Mouse (Mus musculus): ENCODE results near the gene Krtap5-4. TPM values are rescaled to one million over a fixed set of nuclear protein-coding genes. Genes with fewer than 3 reads are reported as not detected.

Krtap5-4 gene
- polyA plus RNA-seq, 1 experiment from 2014 or later, result not detected

GRCm38 (mm10) chr7:142349308-142349961, 46.1 kb downstream of the Krtap5-4 start:
- no peak for ATAC-seq
- no peaks in the 10 kb centered on the region for H3K27me3 ChIP-seq (ENCODE audit: insufficient read depth, low read length)
- DNase-seq, result peak; percentile 35
- H3K27ac ChIP-seq (ENCODE audit: low read depth), result no peak overlapping the region
- no peak overlapping the region for H3K9ac ChIP-seq (replicated peaks)
- H3K4me3 ChIP-seq (ENCODE audit: low read depth, low read length), result no peak overlapping the region
- H3K9me3 ChIP-seq (ENCODE audit: low read length), result no peaks in the 10 kb centered on the region
- H3K4me2 ChIP-seq (ENCODE audit: low read depth, low read length), result no peak overlapping the region
- no peaks in the 10 kb centered on the region for H3K36me3 ChIP-seq (replicated peaks; ENCODE audit: insufficient read depth, low read length)
- 52% methylated on average over 9 of the region's 9 CpGs for WGBS (ENCODE audit: insufficient replicate concordance)
- TF ChIP-seq CTCF (IDR thresholded peaks at IDR 0.05; ENCODE audit: low read depth) (no peak), EP300 (IDR thresholded peaks at IDR 0.05; ENCODE audit: low read depth) (no peak)
- peaks cover 38% of the 10 kb centered on the region for H3K4me1 ChIP-seq (ENCODE audit: insufficient read depth)

DNA sequence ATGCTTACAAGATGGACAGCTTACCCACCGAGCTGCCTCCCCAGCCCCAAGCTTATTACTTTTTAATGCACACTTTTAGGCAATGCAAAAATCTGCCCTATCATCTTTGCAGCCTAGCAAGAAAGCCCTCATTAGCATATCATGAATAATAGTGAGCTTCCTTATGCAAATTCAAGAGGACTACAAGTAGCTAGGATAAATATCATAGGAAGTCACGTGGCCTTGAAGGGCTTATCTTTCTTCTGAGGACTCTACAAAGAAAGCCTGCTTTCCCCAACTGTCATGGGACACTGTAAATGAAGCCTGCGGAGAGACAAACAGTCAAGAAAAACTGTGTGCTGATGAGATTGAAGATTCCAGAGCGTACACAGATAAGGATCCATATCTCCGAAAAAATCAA, 48.2 kb downstream of the Krtap5-4 start:
- WGBS (ENCODE audit: insufficient replicate concordance), result 44% methylated on average over 5 of the region's 5 CpGs
- no peak for DNase-seq
- H3K27ac ChIP-seq (ENCODE audit: low read depth), result no peak overlapping the region

DNA sequence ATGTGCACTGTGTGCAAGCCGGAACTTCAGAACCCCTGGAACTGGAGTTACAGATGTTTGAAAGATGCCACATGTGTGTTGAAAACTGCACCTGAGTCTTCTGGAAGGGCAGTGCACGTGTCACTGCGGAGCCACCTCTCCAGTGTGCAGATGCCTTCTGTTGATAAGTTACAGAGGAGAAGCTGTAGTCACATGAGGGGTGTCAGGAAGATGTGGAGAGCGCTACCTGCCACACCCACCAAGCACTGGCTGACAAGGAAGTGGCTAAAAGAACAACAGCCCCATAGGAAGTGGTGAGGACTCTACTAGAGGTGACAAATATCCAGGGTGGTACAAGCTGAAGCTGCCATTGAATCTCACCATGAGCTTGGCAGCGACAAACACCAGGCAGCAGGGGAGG, 50.5 kb downstream of the Krtap5-4 start:
- ATAC-seq, result peak; percentile 78
- H3K9me3 ChIP-seq (ENCODE audit: low read length), result no peaks in the 10 kb centered on the region
- TF ChIP-seq CTCF (IDR thresholded peaks at IDR 0.05; ENCODE audit: low read depth), result no peak
- TF ChIP-seq EP300 (IDR thresholded peaks at IDR 0.05; ENCODE audit: low read depth), result peak; percentile 41; the same call in 1 of the 2 replicates
- peak overlapping the region; percentile 39 for H3K4me2 ChIP-seq (ENCODE audit: low read depth, low read length)
- peak overlapping the region; percentile 13 for H3K27ac ChIP-seq (ENCODE audit: low read depth)
- H3K9ac ChIP-seq (replicated peaks), result no peak overlapping the region
- WGBS (ENCODE audit: insufficient replicate concordance), result 27% methylated on average over 5 of the region's 5 CpGs
- H3K4me1 ChIP-seq (ENCODE audit: insufficient read depth), result peaks cover 42% of the 10 kb centered on the region
- no peak overlapping the region for H3K4me3 ChIP-seq (ENCODE audit: low read depth, low read length)
- no peaks in the 10 kb centered on the region for H3K36me3 ChIP-seq (replicated peaks; ENCODE audit: insufficient read depth, low read length)
- DNase-seq, result peak; percentile 49
- no peaks in the 10 kb centered on the region for H3K27me3 ChIP-seq (ENCODE audit: insufficient read depth, low read length)

More for the DNA sequence above, 48.2 kb downstream of the Krtap5-4 start:
- H3K36me3 ChIP-seq (replicated peaks; ENCODE audit: insufficient read depth, low read length), result no peaks in the 10 kb centered on the region
- no peaks in the 10 kb centered on the region for H3K27me3 ChIP-seq (ENCODE audit: insufficient read depth, low read length)
- H3K9me3 ChIP-seq (ENCODE audit: low read length), result no peaks in the 10 kb centered on the region
- no peak overlapping the region for H3K4me2 ChIP-seq (ENCODE audit: low read depth, low read length)
- H3K9ac ChIP-seq (replicated peaks), result no peak overlapping the region
- ATAC-seq, result no peak
- H3K4me3 ChIP-seq (ENCODE audit: low read depth, low read length), result no peak overlapping the region
- peaks cover 47% of the 10 kb centered on the region for H3K4me1 ChIP-seq (ENCODE audit: insufficient read depth)
- peak; percentile 49; the same call in 1 of the 2 replicates for TF ChIP-seq EP300 (IDR thresholded peaks at IDR 0.05; ENCODE audit: low read depth)
- no peak for TF ChIP-seq CTCF (IDR thresholded peaks at IDR 0.05; ENCODE audit: low read depth)

Other genes starting within 250 kb of the Krtap5-4 start
- gene Mob2, start 242.5 kb upstream of the Krtap5-4 start, polyA plus RNA-seq (2015; fragmentation: Nextera tagmentation; extraction: Ambion mirVana), result 38.5 and 40.8 TPM in 2 replicates
- gene Dusp8, start 207.7 kb upstream of the Krtap5-4 start, polyA plus RNA-seq (2015; fragmentation: Nextera tagmentation; extraction: Ambion mirVana), result 1.8 TPM in 2 replicates
- gene Gm45618, start 182.8 kb upstream of the Krtap5-4 start, polyA plus RNA-seq (2015; fragmentation: Nextera tagmentation; extraction: Ambion mirVana), result not detected in 2 replicates
- not detected in 2 replicates for gene Gm39115, start 167.5 kb upstream of the Krtap5-4 start, polyA plus RNA-seq (2015; fragmentation: Nextera tagmentation; extraction: Ambion mirVana)
- gene Gm45337, start 158.9 kb upstream of the Krtap5-4 start, polyA plus RNA-seq (2015; fragmentation: Nextera tagmentation; extraction: Ambion mirVana), result not detected in 2 replicates
- not detected in 2 replicates for gene Gm29735, start 146.4 kb upstream of the Krtap5-4 start, polyA plus RNA-seq (2015; fragmentation: Nextera tagmentation; extraction: Ambion mirVana)
- not detected in 2 replicates for gene Gm4553, start 137.8 kb upstream of the Krtap5-4 start, polyA plus RNA-seq (2015; fragmentation: Nextera tagmentation; extraction: Ambion mirVana)
- gene Krtap5-2, start 127.5 kb upstream of the Krtap5-4 start, polyA plus RNA-seq (2015; fragmentation: Nextera tagmentation; extraction: Ambion mirVana), result not detected in 2 replicates
- not detected in 2 replicates for gene Gm10153, start 113.2 kb upstream of the Krtap5-4 start, polyA plus RNA-seq (2015; fragmentation: Nextera tagmentation; extraction: Ambion mirVana)
- gene Krtap5-3, start 102.2 kb upstream of the Krtap5-4 start, polyA plus RNA-seq (2015; fragmentation: Nextera tagmentation; extraction: Ambion mirVana), result not detected in 2 replicates
- not detected in 2 replicates for gene Gm7579, start 91.7 kb upstream of the Krtap5-4 start, polyA plus RNA-seq (2015; fragmentation: Nextera tagmentation; extraction: Ambion mirVana)
- gene Krtap5-5, start 73.6 kb upstream of the Krtap5-4 start, polyA plus RNA-seq (2015; fragmentation: Nextera tagmentation; extraction: Ambion mirVana), result not detected in 2 replicates
- gene Gm40460, start 62.5 kb upstream of the Krtap5-4 start, polyA plus RNA-seq (2015; fragmentation: Nextera tagmentation; extraction: Ambion mirVana), result not detected in 2 replicates
- gene Gm2431, start 45.2 kb upstream of the Krtap5-4 start, polyA plus RNA-seq (2015; fragmentation: Nextera tagmentation; extraction: Ambion mirVana), result not detected in 2 replicates
- not detected in 2 replicates for gene Gm4559, start 29.2 kb upstream of the Krtap5-4 start, polyA plus RNA-seq (2015; fragmentation: Nextera tagmentation; extraction: Ambion mirVana)
- gene Krtap5-1, start 6.4 kb upstream of the Krtap5-4 start, polyA plus RNA-seq (2015; fragmentation: Nextera tagmentation; extraction: Ambion mirVana), result not detected in 2 replicates
- gene Ifitm10, start 70.2 kb downstream of the Krtap5-4 start, polyA plus RNA-seq (2015; fragmentation: Nextera tagmentation; extraction: Ambion mirVana), result 2.1 and 2.2 TPM in 2 replicates
- not detected in 2 replicates for gene Gm49369, start 79.1 kb downstream of the Krtap5-4 start, polyA plus RNA-seq (2015; fragmentation: Nextera tagmentation; extraction: Ambion mirVana)
- 311 and 324 TPM in 2 replicates for gene Ctsd, start 84.5 kb downstream of the Krtap5-4 start, polyA plus RNA-seq (2015; fragmentation: Nextera tagmentation; extraction: Ambion mirVana)
- not detected in 2 replicates for gene Syt8, start 131.3 kb downstream of the Krtap5-4 start, polyA plus RNA-seq (2015; fragmentation: Nextera tagmentation; extraction: Ambion mirVana)
- 6.9 and 72.7 TPM in 2 replicates for gene Tnni2, start 138.3 kb downstream of the Krtap5-4 start, polyA plus RNA-seq (2015; fragmentation: Nextera tagmentation; extraction: Ambion mirVana)
- gene Lsp1, start 157.3 kb downstream of the Krtap5-4 start, polyA plus RNA-seq (2015; fragmentation: Nextera tagmentation; extraction: Ambion mirVana), result 31.5 and 33.6 TPM in 2 replicates
- 3.6 and 72.5 TPM in 2 replicates for gene Tnnt3, start 195.3 kb downstream of the Krtap5-4 start, polyA plus RNA-seq (2015; fragmentation: Nextera tagmentation; extraction: Ambion mirVana)
- gene Mrpl23, start 229.1 kb downstream of the Krtap5-4 start, polyA plus RNA-seq (2015; fragmentation: Nextera tagmentation; extraction: Ambion mirVana), result 18.7 and 19.3 TPM in 2 replicates